Mouse (Mus musculus): ENCODE results near the gene Olfm2.
A peak's percentile ranks its signal among the peaks of the same experiment; 100 is the strongest.
"Not testable (repeated sequence)": the region's sequence is repeated elsewhere in the genome, so short reads cannot be mapped to it uniquely, and the experiment has no call there.

Gene Olfm2

GRCm38 (mm10) chr9:20696107-20696712 is 49.9 kb downstream of the Olfm2 start:
- DNase-seq (ENCODE audit: low spot score in 2 of 2) = no peak

GRCm38 (mm10) chr9:20694721-20695235 is 51.4 kb downstream of the Olfm2 start:
- no peak for DNase-seq (ENCODE audit: low spot score in 2 of 2)

- DNase-seq (ENCODE audit: low spot score in 2 of 2) = no peak
Measured at GRCm38 (mm10) chr9:20692863-20693262, 53.3 kb downstream of the Olfm2 start.

GRCm38 (mm10) chr9:20690449-20690848 is 55.7 kb downstream of the Olfm2 start:
- not testable (repeated sequence) for DNase-seq (ENCODE audit: low spot score in 2 of 2)

GRCm38 (mm10) chr9:20689913-20690312 is 56.2 kb downstream of the Olfm2 start:
- no peak for DNase-seq (ENCODE audit: low spot score in 2 of 2)

- DNase-seq (ENCODE audit: low spot score in 2 of 2) = no peak
Measured at GRCm38 (mm10) chr9:20689403-20689802, 56.7 kb downstream of the Olfm2 start.

- DNase-seq (ENCODE audit: low spot score in 2 of 2) = no peak
Measured at GRCm38 (mm10) chr9:20685081-20685861, 60.9 kb downstream of the Olfm2 start.

GRCm38 (mm10) chr9:20682389-20682722 is 63.8 kb downstream of the Olfm2 start:
- no peak for DNase-seq (ENCODE audit: low spot score in 2 of 2)

GRCm38 (mm10) chr9:20681546-20682388 is 64.4 kb downstream of the Olfm2 start:
- no peak for DNase-seq (ENCODE audit: low spot score in 2 of 2)

- no peak for DNase-seq (ENCODE audit: low spot score in 2 of 2)
Measured at GRCm38 (mm10) chr9:20680378-20680958, 65.7 kb downstream of the Olfm2 start.

GRCm38 (mm10) chr9:20677892-20678291 is 68.3 kb downstream of the Olfm2 start:
- DNase-seq (ENCODE audit: low spot score in 2 of 2) = no peak

GRCm38 (mm10) chr9:20672047-20672446 is 74.1 kb downstream of the Olfm2 start:
- DNase-seq (ENCODE audit: low spot score in 2 of 2) = no peak

GRCm38 (mm10) chr9:20668065-20668464 is 78.1 kb downstream of the Olfm2 start:
- no peak for DNase-seq (ENCODE audit: low spot score in 2 of 2)

- no peak for DNase-seq (ENCODE audit: low spot score in 2 of 2)
Measured at GRCm38 (mm10) chr9:20666510-20667034, 79.6 kb downstream of the Olfm2 start.

GRCm38 (mm10) chr9:20665925-20666324 is 80.2 kb downstream of the Olfm2 start:
- no peak for DNase-seq (ENCODE audit: low spot score in 2 of 2)

GRCm38 (mm10) chr9:20664982-20665637 is 81.0 kb downstream of the Olfm2 start:
- no peak for DNase-seq (ENCODE audit: low spot score in 2 of 2)

- no peak for DNase-seq (ENCODE audit: low spot score in 2 of 2)
Measured at GRCm38 (mm10) chr9:20664366-20664765, 81.8 kb downstream of the Olfm2 start.

GRCm38 (mm10) chr9:20663956-20664355 is 82.2 kb downstream of the Olfm2 start:
- DNase-seq (ENCODE audit: low spot score in 2 of 2) = no peak

GRCm38 (mm10) chr9:20662874-20663273 is 83.3 kb downstream of the Olfm2 start:
- DNase-seq (ENCODE audit: low spot score in 2 of 2) = no peak

- peak; percentile 29 to 47 for DNase-seq (ENCODE audit: low spot score in 2 of 2)
Measured at GRCm38 (mm10) chr9:20662325-20662724, 83.8 kb downstream of the Olfm2 start.

GRCm38 (mm10) chr9:20657546-20657945 is 88.6 kb downstream of the Olfm2 start:
- DNase-seq (ENCODE audit: low spot score in 2 of 2) = no peak
